Mouse (Mus musculus): ENCODE measurements around the gene Rbp4. TPM values are rescaled to one million over a fixed set of nuclear protein-coding genes. Genes with fewer than 3 reads are reported as not detected.

The Rbp4 gene
- total RNA-seq (2021): 1 to 10 TPM; 3.0 to 7.3 TPM
- long read RNA-seq, experiment 1, partial matches to known transcripts: 0 of 25 reads
- long read RNA-seq, experiment 1, other reads (novel, unspliced or antisense): 21 of 25 reads
- long read RNA-seq, experiment 2, transcript Rbp4-202 (6 exons, 937 nt): major isoform, 6 of 41 reads
- long read RNA-seq, experiment 2, partial matches to known transcripts: 1 of 41 reads
- long read RNA-seq, experiment 2, other reads (novel, unspliced or antisense): 34 of 41 reads

DNA sequence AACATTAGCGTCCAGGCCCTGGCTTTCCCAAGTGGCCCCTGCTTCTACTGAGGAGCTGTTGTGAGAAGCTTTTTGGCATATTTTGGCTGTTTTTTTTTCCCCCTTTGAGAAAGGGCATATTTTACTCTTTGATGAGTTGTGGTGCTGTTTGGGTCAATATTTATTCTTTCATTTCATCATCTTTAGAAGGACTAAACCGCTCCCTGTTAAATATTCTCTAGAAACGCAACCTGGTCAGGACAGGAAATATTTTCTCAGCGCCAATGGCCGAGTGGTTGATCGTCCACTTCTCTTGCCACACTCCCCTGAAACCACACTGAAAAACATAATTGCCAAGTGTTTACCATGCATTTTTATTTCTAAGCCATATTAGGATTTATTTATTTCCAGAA, at the start of gene Rbp4:
Gene Rbp4 (minus strand): TSS at position 63 of the 392 bp plus-strand sequence.
- no peak for DNase-seq

DNA sequence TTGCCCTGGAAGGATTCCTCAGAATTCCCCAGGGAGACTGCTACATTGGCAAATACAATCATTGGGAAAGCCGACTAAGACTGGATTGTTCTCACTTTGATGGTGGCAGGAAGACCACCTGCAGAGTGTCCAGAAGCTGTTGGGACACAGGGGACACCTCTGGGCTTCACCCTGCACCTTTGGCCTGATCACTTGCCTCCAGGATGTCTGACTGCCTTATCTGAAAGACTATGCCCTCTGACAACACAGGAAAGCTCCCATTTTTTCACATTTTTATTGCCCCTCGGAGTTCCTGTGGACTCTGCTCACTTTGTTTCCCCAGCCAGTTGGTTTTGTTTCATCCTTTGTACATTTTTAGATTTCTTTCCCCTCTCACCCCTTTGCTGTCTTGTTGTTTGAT, 39.6 kb upstream of the Rbp4 start:
- no peak for DNase-seq

DNA sequence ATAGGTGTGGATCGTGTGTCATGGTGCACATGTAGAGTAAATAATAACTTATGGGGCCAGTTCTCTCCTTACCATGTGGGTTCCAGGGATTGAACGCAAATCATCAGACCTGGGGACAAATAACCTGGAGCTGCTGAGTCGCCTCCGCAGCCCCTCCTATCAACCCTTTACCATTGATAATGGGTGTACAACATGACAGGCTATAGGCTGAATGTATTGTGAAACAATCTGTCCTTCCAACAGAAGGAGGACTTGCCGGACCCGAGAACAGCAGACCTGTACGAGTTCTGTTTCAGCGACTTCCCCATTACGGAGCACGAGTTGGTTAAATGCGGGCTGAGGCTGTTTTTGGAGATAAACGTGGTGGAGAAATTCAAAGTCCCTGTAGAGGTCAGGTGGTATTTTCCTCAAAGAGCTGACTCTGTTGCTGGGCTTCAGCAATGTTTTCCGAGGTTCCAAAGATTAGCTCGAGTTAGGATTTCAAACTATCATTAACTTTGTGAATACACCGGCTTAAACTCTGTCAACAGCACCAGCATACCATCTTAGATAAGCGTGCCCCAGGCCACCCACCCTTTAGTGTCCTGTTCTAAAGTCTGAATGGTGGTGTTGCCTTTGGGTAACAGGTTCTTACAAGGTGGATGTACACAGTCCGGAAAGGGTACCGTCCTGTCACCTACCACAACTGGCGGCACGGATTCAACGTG, 36.7 kb upstream of the Rbp4 start:
- DNase-seq: no peak

DNA sequence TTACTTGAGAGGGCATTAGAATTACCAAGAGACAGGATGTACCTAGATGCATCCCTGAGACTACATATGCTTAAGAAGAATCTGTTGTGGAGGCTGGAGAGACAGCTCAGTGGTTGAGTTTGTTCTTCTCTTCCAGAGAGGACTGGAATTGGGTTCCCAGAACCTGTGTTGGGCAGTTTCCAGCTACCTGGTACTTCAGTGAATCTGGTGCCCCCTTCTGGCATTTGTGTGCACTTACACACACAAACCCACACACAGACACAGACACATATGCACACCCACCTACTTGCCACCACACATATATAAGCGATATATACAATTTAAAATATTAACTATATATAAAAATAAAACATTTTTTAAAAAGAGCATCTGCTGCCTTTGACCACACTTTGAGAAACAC, 31.2 kb upstream of the Rbp4 start:
- no peak for DNase-seq

DNA sequence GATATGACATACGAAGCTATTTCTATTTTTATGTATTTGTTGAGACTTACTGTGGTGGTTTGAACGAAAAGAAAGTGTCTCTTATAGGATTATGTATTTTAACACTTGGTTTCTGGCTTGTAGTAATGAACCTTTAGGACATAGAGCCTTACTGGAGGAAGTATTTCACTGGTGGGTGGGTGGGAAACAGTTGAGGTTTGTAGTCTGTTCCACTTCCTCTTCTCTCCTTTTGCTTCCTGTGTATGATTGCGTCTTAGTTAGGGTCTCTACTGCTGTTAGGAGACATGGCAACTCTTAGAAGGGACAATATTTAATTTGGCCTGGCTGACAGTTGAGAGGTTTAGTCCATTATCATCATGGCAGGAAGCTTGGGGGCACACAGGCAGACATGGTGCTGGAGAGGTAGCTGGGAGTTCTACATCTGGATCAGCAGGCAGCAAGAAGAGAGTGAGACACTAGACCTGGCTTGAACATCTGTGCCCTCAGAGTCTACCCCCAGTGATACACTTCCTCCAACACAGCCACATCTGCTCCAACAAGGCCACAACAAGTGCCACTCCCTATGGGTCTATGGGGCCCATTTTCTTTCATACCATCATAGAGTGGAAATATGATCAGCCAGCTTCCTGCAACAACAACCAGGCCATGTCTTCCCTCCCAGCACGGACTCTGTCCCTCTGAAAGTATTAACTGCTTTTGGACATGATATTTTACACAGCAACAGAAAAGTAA, 18.6 kb upstream of the Rbp4 start:
- no peak for DNase-seq

DNA sequence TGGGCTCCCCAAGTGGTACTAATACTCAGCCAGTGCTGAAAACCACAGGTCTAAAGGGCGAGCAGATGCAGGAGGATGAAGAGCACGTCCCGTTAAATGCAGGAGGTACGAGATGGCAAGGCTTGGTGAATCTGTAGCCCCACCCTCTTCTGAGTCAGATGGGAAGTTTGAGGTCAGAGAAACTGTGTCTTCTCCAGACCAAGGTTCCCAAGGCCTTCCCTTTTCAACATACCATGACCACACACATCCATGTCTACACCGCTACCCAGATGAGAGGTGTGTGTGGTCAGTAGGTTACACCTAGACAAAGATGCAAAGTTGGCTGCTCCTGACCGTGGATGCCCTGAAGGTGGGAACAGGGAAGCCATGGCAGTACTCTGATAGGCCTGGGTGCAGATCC, 9.7 kb upstream of the Rbp4 start:
- DNase-seq: no peak

DNA sequence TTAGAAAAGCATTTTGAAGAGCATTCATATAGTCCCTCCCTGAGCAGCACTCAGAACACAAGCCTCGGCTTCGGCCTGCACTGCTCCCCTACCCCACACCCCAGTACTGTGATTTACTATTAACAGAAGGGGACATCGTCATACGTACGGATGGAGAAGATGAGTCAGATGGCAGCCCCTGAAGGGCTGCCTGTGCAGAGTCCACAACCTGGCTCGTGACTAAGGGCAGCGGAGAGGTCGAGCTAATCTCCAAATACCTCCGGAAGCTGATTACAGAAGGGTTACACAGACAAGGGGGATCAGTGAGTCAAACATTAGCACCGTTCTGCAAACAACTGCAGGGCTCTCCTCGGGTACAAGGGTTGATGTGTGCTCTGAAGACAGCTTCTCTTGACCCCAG, 8.9 kb upstream of the Rbp4 start:
- DNase-seq: no peak

DNA sequence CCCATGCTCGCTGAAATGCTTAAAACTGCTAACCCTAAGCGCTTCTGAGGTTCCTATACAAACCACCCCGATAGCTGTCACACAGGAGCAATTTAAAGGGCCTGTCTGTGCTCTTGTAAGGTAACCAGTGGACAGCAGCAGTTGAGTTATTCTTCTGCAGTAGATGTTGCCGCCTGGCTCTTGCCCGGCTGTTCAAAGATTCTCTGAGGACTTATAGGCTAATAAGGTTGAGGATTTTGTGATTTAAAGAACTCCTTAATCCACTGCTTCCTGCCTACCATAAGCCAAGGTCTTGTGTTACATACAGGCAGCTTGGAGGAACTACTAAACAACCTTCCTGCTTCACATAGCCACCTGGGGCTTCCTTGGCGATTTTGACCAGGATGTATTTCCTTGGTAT, 7.4 kb upstream of the Rbp4 start, which contains the start of gene Pde6c:
Gene Pde6c (plus strand): TSS at position 301 of the 400 bp plus-strand sequence.
- no peak for DNase-seq

DNA sequence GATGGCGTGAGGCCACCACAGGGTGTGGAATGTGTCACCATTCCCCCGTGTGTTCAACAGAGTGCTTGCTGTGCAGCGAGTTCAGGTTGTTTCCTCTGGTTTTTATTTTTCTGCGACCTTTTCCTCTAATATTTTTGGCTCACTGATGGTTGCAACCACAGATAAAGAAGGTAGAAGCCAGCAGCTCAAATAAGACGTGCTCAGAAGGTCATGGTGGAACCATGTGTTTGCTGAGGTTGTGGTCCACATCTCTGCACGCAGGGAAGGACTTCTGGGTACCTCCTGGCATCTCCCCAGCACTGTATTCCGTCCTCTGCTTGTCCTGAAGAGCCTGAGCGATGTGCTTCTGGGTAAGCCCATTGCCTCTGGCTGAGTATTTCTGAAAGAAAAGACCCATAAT, 1.6 kb upstream of the Rbp4 start:
- no peak for DNase-seq

DNA sequence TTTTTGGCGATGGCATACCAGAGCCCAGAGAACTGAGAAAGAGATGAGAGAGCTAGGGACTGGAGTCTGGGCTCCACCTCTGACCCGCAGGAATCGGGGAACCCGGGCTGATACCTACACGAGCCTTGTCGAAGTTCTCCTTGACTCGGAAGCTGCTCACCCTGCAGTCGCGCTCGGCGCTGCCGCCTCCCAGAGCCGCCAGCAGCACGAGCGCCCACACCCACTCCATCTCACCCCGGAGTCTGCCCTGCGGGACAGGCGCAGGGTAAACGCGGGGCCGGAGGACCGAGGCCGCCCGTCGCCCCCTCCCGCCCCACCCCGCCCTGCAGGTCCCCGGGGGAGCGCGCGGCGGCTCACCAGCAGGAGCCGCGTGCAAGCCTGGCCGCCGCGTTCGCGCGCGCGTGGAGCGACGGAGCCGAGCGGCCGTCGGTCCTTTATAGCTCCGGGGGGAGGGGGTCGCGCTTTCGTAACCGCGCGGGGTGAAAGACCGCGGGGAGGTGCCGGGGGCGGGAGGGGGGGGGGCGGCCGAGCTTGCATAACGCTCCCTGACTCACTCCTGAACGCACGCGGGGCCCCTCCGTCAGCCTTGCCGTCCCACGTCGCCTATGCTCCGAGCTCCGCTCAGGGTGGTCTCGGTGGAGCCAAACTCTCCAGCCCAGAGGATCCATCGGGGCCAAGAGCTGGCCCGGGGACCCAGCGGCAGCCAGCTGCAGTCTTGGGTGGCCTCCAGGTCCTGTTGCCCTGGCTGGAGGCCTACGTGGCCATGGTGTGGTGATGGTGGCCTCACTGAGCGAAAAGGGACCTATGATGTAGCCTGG, 471 bp downstream of the Rbp4 start:
- peak; percentile 32 for DNase-seq

DNA sequence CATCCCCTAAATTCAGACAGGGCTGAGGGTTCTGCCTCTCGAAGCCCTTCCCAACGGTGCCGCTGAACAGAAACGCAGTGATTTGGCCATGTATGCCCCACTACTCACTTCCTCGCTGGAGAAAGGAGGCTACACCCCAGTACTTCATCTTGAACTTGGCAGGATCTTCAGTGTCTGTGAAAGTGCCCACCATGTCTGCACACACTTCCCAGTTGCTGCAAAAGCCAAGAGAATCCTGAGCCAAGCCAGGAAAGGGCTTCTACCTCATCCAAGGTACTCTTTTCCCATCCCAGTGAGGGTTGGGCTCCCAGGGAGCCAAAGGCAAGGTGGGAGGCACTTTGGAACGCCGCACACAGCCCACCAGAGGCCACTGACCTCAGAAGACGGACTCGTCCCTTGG, 1.2 kb downstream of the Rbp4 start:
- no peak for DNase-seq

DNA sequence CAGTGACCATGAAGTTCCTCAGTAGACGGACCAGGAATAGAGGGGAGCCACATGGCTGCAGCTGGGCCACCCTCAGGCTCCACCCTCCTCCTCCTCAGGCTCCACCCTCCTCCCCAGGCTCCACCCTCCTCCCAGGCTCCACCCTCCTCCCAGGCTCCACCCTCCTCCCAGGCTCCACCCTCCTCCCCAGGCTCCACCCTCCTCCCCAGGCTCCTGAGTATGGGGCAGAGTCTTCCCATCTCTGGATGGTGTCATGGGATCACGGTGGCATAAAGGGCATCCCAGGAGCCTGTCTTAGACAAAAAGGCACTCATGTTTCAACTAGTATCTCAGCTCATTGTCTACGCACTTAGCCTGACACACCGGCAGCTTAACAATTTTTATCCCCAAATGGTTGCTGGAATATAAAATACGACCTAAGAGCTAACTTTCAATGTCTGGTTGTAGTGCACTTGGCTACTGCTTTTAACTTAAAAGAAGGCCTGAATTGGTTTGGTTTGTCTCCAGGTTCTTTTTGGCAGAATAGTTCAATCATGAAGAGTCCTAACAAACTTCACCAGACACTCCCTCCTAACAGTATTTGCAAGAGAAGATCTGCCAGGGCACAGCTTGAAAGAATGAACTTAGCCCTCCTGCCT, 4.8 kb downstream of the Rbp4 start:
- DNase-seq: no peak

DNA sequence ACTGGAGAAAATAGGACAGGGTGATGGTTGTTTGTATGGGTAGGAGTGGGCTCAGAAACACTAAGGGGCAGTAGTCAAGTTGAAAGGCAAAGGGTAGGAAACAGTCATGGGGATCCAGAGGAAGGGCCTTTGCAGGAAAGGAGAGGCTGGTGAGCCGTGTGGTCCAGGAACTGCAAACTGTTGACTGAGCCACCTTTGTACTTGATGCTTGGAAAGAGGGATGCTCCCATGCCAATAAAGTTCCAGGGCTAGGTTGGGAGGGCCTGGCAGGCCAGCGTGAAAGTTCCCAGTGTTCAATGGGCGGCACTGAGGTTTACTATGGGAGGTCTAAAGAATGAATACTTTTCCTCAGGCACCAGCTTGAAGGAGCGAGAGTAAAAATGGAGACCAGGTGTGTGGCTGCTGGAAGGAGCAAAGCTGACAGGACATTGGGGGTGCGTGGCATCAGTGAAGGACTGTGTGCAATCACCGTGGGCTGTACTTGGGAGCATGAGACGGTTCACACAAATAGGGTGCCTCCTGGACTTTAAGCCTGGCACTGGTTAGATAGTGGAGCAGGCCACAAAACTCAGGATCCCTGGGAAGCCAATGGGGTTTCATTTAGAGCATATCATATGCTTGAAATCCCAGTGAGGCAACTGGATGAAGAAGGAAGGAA, 10.1 kb downstream of the Rbp4 start:
- DNase-seq: no peak

DNA sequence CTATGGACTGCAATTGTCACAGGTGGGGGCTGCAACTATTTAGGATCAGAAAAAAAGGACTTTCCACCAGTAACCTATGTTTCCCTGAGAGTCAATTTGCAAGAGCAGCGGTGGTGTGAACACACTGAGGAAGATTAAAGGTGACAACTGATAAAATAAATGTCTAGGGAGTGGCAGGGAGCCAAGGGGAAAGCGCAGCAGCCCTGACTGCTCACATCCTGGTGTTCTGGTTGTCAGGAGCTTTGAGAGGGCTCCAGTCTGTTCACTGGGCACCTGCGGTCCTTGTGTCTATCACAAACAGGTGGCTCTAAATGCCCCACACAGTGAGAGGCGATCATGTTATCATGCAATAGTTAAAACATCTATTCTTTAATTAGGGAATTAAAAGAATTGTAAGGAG, 12.5 kb downstream of the Rbp4 start:
- DNase-seq: no peak

DNA sequence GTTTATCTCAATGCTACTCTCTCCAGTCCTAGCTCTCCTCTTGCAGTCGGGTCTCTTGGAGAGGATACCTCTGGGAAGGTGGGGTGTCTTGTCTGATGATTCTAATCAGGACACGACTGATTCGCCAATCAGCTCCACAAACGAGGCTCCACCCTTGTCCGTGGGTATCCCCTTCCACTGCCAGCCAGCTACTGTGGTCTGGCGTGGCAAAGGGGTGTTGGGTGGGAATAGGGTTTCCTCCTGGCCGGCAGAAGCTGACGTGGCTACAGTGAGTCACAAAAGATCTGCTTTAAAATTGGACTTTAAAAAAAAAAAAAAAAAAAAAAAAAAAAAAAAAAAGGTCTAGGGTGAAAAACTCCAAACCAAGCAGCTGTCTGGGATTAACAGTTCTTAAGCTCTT, 14.0 kb downstream of the Rbp4 start:
- no peak for DNase-seq

DNA sequence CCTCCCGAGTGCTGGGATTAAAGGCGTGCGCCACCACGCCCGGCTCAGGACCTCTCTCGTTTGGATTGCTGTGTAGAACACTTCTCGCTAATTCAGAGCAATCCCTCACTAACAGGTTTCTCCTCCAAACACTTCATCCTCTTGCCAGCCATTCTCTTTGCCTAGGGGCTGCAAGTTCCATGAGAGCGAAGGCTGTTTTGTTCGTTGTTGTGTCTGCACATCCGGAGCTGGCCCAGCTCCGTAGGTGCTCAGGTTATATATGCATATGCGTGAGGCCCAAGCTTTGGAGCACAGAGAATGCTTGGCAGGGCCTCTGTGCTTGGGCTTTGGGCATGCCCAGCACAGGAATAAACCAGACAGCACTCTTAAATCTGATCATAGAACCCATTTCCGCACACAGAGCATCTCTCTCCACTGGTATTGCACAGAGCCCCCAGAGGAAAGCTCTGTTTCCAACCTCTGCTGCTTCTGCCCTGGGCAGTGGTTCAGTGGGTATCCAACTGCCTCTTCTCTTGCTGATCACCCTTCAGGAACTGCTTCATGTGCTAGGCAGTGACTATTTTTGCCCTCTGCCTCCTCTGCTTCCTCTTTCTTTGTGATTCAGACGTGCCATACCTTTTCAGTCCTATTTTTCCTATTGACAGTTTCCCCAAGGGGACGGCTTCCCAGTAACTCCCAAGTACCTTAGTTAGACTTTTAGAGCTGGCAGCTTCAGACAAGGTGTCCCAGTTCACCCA, 15.4 kb downstream of the Rbp4 start:
- DNase-seq: no peak

DNA sequence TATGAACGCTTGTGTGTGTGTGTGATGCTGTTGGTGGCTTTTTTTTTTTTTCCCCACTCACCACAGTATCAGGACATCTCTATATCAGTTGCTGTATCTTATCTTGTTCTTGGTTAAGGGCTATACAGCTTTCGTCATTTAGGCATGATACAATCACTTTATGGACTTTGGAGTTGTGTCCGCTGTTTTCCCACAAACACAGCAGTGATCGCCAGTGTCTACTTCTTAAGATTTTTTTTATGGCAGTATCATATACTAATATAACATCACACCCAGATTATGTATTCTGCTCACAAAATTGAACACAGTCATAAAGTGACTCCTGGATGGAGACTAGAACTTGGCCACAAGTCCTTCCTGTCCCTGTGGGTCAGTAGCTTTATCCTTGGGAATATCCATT, 17.2 kb downstream of the Rbp4 start:
- DNase-seq: no peak

DNA sequence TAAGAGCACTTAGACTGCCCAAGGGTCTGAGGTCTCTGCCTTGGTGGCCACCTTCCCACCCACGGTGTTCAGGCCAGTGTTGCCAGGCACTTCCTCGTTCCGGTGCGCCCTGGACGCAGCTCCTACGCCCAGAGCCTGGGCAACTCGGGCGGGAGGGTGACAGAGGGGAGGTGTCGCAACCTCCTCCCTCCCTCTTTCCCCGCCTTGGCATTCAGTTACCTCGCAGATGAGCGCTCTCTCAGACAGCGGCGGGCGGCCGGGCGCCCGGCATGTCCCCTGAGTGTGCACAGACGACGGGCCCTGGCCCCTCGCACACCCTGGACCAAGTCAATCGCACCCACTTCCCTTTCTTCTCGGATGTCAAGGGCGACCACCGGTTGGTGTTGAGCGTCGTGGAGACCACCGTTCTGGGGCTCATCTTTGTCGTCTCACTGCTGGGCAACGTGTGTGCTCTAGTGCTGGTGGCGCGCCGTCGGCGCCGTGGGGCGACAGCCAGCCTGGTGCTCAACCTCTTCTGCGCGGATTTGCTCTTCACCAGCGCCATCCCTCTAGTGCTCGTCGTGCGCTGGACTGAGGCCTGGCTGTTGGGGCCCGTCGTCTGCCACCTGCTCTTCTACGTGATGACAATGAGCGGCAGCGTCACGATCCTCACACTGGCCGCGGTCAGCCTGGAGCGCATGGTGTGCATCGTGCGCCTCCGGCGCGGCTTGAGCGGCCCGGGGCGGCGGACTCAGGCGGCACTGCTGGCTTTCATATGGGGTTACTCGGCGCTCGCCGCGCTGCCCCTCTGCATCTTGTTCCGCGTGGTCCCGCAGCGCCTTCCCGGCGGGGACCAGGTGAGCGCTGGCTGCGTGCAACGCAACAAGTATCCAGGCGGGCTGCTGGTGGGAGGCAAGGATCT, 28.0 kb downstream of the Rbp4 start, which contains the start of gene Ffar4:
Gene Ffar4 (plus strand): TSS at position 214 of the 901 bp plus-strand sequence.
- DNase-seq: peak in 1 of 2 experiments; percentile 16

DNA sequence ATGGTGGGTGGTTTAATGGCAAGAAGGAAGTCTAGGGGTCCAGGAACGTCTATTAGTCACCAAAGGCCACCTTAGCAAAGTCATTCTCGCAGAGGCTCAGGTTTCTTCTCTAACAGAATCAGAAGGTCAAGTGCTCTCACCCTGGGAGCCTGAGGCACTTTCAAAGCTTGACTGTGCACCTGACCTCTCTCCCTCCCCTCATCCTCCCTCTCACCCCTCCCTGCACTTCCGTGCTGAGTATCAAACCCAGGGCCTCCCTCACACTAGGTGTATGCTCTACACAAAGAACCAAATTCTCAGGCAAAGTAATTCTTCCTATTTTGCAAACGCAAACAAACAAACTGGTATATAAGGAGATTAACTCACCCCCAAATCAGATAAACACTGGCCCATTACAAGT, 28.9 kb downstream of the Rbp4 start:
- no peak for DNase-seq
